Mouse (Mus musculus): ENCODE data around the gene Nelfe.

DNA sequence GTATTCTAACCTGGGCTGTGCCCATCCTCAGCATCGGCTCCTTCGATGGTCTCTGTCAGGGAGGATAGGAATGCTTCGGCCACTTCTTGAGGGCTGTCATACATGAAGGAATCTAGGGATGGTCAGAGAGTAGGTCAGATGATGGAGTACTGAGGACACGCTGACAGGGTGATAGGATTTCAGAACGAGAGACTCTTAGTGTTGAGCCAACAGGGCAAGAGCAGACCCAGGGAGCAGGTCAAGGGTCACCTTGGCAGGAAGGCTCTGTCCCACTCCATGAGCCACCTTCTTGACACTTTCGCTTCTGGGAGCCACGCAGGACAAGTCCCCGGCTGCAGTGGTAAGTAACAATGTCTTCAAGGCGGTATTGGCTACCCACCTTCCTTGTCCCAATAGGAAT lies 10.3 kb downstream of the Nelfe start:
- TF ChIP-seq MAFK (IDR thresholded peaks at IDR 0.05; ENCODE audit: insufficient read depth, low read depth, low read length) (no peak), ZC3H11A (IDR thresholded peaks at IDR 0.05; ENCODE audit: borderline replicate concordance, low read depth, low read length) (no peak), HCFC1 (IDR thresholded peaks at IDR 0.05; ENCODE audit: borderline replicate concordance, insufficient read depth, low read length) (no peak), CHD2 (IDR thresholded peaks at IDR 0.05; ENCODE audit: low read depth, low read length) (no peak)
